Mouse (Mus musculus): ENCODE data around the gene Srsf6.

Srsf6 gene

GRCm38 (mm10) chr2:162984381-162984780, 53.1 kb downstream of the Srsf6 start:
- DNase-seq (ENCODE audit: extremely low read depth, low read depth), result no peak

DNA sequence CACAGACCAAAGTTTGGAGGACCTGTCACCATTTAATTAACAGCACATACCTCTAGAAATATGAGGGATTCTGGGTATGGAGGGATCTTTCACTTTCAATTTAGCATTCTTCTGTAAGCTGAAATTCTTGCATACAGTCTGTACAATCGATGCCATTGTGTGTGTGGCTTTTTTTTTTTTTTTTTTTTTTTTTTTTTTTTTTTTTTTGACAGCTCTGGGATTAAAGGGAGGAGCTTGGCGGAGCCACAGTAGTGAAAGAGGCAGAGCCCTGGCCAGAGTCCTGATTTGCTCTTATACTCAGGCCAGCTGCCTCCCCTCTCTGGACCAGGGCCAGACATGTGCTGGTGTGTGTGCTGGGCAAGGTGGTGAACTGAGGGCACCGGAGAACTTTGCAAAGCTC, 54.6 kb downstream of the Srsf6 start:
- no peak for DNase-seq (ENCODE audit: extremely low read depth, low read depth)

Data from MEL-GATA-1-ER (cell line).